Mouse (Mus musculus): ENCODE data around the gene Robo1.
A peak's percentile ranks its signal among the peaks of the same experiment; 100 is the strongest.

Gene Robo1

DNA sequence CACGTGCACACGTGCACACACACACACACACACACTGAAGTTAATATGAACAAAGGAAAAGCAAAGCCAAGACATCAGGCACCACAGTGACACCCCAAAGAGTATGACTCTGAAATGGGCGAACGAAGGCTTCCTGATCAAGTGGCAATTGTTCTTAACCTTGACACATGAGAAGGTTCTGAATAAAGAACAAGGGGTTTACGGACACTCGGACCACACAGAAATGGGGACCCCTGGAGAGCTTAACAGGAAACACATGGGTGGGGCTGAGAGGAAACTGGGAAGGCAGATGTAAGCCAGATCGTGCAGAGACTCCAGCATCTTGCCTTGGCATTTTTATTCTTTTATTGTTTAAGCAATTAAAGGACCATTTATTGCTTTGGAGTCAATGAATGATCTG lies 703.2 kb downstream of the Robo1 start:
- no peak for DNase-seq

DNA sequence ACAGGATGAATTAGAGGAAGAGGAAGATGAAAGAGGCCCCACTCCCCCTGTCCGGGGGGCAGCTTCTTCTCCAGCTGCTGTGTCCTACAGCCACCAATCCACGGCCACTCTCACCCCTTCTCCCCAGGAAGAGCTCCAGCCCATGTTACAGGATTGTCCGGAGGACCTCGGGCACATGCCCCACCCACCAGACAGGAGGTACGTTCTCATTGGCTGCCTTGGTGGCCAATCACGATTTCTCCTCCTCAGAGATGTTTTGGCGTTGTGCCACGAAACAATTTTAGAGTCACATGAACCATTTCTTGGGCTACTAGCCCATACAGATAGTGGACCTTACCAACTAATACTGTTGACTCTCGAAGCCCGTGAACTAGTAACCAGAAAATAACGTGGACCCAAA lies 704.8 kb downstream of the Robo1 start:
- DNase-seq, result no peak

DNA sequence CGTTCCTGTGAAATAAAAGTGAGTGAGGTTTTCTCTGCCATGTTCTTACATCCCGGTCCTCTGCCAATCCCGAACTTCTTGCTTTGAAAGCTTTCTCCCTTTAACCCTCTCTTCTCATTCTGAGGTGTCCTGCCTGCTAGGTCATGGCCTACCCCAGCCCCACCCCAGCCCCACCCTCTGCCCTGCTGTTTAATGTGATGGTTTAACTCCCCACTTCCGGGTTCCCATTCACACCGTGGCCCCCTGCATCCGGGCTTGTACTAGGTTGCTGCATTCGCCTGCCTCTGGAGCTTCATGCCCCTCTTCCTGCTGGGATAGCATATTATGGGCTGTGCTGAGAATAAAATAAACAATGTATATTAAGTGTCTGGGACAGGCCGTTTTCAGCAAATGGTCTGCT lies 706.4 kb downstream of the Robo1 start:
- DNase-seq, result no peak

DNA sequence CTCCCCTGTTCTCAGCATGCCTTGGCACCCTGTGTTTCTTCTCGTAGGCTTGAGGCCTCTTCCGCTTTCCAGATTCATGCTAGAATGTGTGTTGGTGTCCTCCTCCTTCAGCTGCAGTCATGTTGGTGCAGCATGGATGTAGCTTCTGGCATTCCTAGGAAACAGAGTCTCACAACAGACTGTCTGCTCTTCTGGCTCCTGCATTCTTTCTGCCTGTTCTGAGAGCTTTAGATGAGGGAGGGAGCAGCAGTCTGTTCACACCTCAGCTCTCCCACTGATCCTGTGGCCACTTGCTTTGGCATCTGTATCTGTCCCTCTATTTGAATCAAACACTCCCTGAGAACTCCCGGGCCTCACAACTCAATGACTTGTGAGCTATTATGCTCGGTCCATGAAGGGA lies 707.9 kb downstream of the Robo1 start:
- DNase-seq, result no peak

DNA sequence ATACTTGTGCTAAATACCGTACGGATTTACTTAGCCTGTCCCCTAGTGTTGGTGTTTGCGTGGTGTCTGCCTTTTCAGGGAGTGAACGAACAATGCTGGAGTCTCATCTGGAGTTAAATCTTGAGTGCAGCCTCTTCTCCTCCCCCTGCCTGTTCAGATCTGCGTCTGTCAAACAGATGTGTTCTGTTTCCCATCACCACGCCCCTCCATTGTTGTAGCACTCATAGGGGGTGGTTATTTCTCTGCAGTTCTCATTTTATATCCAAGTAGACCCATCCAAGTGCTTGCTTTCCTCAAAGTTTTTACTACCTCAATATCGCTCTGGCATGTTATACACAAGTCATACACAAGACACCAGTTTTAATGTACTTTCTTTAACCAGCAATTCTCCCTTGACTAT lies 708.7 kb downstream of the Robo1 start:
- DNase-seq, result peak; percentile 49 to 61

DNA sequence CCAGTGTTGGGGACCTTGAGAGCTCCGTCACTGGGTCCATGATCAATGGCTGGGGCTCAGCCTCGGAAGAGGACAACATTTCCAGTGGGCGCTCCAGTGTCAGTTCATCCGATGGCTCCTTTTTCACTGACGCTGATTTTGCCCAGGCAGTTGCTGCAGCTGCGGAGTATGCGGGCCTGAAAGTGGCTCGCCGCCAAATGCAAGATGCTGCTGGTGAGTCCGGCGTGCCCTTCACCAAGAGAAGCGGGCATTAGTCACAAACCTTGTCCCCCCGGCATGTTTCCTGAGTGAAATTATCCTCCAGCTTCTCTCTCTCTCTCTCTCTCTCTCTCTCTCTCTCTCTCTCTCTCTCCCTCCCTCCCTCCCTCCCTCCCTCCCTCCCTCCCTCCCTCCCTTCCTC lies 716.2 kb downstream of the Robo1 start:
- no peak for DNase-seq

DNA sequence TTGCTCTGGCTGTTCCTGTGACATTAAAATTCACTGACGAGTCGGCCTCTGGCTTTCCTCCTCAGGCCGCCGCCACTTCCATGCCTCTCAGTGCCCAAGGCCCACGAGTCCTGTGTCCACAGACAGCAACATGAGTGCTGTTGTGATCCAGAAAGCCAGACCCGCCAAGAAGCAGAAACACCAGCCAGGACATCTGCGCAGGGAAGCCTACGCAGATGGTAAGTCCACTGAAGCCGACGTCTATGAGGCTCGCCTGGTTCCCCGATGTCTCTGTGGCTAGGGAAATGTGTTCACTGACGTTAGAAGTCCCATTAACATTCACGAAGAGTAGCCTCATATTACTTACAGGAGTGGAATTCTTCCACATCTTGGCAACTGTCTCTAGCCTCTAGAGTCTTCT lies 719.6 kb downstream of the Robo1 start:
- DNase-seq, result no peak

DNA sequence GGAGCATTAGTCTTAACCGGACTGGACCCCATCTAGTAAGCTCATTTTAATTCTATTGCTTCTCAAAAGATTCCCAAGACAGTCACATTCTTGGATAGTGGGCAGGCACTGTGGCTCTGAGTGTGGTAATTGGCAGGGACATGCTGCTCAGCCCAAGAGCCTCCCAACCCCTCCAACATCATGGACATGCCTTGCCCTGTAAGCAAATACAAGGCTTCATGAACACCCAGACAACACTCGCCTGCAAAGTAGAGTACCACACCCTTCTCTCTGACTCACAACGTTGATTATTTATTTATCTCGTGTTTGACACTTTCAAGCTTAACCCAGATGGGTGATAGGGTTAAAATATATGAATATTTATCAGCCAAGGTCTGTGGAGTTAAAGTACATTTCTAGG lies 722.9 kb downstream of the Robo1 start:
- no peak for DNase-seq

DNA sequence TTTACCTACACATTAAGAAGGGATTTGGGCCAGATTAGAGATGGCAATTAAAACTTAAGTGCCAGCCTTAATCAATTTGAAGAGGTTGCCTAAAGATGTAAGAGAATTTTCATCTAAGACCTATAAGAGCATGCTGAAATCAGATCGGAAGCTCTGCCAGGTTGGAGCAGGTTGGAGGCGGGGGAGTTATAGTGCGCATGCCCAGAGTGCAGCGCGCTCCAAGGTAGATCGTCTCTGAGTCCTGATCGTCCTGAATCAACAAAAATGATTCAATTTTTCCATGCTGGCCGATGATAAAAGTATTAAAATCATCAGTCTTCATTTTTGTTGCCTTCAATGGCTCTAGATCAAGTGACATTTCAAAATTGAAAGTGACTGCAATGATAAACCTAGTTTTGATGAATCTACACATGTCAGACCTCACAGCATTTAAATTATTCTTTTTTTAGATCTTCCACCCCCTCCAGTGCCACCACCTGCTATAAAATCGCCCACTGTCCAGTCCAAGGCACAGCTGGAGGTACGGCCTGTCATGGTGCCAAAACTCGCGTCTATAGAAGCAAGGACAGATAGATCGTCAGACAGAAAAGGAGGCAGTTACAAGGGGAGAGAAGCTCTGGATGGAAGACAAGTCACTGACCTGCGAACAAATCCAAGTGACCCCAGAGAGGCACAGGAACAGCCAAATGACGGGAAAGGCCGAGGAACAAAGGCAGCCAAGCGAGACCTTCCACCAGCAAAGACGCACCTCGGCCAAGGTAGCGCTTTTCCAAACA lies 727.3 kb downstream of the Robo1 start:
- no peak for DNase-seq

DNA sequence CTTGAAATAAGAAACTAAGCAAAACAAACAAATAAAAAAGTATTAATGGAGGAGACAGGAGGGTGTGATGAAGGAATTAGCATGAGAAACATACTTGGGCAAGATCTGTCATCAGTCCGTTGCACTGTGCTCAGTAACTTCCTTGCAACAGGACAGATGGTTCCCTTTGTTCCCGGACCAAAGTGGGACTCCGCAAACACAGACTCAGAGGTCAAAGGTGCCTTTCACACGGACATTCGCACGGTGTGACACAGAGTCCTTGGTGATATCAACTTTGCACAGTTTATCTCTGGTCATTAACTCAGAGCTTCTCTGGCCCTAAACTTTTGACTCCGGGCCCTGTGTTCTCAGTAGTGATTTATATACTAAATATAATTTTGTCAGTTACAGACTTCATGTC lies 730.4 kb downstream of the Robo1 start:
- no peak for DNase-seq

DNA sequence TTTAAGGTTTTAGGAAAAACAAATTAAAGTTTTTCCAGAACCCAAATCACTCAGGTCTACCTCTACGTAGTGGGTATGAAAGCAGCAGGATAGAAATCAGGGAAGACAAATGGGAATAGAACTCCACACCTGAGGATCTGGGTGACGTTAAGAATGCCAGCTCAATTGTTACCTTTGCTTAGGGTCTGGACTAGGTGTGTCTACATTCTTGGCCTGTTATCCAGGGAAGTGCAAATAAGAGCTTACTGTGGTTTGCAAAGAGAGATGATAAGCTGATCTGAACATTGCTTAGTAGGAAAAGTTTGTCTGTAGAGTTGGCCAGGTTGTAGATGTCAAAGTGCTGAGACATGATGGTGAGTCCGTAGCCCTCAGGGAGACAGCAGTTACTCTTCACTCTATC lies 754.4 kb downstream of the Robo1 start:
- DNase-seq, result no peak

DNA sequence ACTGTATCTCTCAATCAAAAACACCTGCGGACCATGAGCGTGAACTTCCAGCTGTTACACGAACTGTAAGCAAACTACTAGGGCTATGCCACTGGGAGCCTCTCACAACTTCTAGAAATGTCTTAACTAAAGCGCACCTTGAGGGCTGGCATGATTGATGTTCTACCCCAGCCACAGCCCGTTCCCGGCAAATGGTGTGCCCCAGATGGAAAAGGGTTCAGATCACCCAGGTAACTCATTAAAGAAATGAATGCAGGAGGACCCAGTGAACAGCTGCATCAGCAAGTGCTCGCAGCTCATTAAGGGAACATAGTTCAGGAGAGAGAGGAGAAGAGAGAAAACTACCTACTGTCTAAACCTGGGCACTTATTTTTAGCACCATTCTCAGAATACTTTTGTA lies 759.7 kb downstream of the Robo1 start:
- DNase-seq, result no peak

DNA sequence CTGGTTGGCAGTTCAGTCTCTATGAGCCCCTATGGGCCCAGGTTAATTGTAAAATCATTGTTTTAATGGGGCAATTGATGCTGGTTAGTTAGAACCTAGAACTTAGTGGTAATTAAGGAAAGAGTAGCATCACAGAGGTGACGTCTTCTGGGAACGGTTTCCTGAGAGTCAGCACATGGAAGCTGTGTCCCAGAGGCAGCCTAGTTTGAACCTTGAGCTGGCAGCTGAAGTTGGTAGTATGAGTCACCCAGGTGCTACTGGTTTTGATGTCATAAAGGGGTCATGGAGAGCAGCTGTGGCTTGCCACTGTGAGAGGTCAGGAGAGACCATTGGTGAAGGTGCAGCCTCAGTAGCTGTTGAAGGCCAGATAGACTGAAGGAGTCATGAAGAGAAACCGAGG lies 763.9 kb downstream of the Robo1 start:
- DNase-seq, result no peak

DNA sequence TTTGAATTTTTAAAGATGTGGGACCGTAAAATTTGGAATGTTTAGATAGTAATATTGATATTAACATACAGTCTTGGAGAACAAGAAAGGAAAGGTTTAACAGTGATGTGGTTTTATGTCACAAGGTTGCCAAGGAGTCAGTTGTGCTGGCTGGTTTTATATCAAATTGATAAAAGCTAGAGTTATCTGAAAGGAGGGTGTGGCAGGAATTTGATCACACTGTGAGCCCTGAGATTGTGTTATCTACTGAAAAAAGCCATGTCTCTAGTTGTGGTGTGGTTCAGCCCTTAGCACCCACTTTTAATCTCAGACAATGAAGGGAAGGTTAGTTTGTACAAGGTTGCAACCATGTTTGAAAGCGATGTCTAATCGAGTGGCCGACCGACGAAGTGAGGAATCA lies 764.8 kb downstream of the Robo1 start:
- no peak for DNase-seq

DNA sequence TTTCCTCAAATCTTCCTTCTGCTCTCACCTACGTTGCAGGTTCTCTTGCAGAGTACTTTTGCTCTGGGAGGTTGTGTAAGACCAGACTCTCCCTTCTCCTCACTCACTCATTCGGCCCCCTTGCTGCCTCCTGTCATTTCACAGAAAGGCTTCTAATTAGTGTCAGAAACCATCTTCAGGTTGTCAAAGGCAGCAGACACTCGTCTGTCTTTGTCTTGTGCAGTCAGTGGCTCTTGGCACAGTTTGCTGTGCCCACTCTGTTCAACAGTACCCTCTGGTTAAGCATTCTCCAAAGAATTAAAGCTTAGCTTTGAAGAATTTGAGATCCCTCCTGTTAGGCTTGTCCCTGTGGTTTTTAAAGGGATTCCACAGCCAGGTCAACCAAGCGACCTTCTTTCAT lies 774.3 kb downstream of the Robo1 start:
- no peak for DNase-seq

DNA sequence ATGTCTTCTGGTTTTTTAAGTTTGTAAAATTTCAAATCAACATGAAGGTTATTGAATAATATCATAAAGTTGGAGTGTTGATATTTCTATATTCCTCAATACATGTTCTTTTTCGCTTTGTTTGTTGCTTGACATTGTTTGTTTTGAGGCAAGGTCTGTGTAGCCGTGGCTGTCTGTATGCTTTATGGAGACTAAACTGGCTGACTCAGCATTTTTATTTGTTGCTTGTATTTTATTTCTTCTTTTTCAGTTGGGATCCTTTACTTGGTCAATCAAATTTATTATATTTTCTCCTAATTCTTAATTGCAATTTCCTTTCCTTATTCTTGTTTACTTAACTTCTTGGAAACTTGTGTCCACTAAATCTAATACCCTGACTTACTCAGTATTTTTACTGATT lies 775.0 kb downstream of the Robo1 start:
- no peak for DNase-seq
